In the genomic region with DNA sequence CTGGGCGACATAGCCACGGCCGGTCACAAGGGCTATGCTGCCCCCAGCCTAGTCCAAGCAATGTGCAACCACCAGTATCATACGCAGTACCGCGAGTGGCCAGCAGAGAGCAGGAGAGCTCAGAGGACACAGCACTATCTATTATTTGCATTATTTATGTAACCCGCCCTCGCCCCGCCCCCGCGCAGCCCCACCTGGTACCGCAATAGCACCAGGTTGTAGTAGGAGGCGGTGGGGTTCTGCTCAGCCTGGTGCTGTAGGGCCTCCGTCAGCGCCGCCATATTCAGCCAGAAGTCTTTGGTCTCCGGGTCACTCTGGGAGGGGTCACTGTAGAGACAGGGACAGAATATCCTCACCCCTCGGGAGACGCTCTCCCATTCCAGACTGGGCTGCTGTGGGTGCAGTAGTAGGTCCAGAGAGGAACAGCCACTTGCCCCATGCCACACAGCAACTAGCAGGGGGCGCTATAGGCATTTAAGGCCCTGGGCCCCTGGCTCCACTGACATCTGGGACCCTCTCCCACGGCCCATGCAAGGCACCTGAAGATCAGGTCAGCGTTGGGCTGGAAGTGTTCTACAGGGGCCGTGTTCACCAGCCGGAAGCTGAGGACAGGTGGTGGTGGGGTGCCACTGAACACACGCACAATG, we compare ENCODE assay signal across 8 mouse cellular contexts. TPM values are rescaled to one million over a fixed set of nuclear protein-coding genes. Genes with fewer than 3 reads are reported as not detected.
DNase-seq lines count a peak whose midpoint lies in the region; ATAC-seq and TF ChIP-seq lines count a peak whose summit lies in the region.

No protein-coding gene starts in this region.

- H3K4me2 ChIP-seq in embryonic facial prominence, embryonic 11.5 days (ENCODE audit: low read depth, low read length) = peak overlapping the region; percentile 23; the same call in 1 of the 2 replicates
- peak overlapping the region; percentile 56 for H3K4me2 ChIP-seq in kidney, embryonic 15.5 days
- peak overlapping the region; percentile 35 for H3K4me2 ChIP-seq in limb, embryonic 15.5 days
- H3K4me2 ChIP-seq in midbrain, postnatal 0 days (ENCODE audit: low read depth, low read length, poor library complexity, severe bottlenecking) = peak overlapping the region; percentile 36

- 20% methylated on average over 25 of the region's 25 CpGs for WGBS in embryonic facial prominence, embryonic 11.5 days
- WGBS in heart, embryonic 10.5 days = 22% methylated on average over 25 of the region's 25 CpGs
- WGBS in kidney, embryonic 15.5 days = 21% methylated on average over 25 of the region's 25 CpGs
- 20% methylated on average over 25 of the region's 25 CpGs for WGBS in limb, embryonic 15.5 days
- 16% methylated on average over 25 of the region's 25 CpGs for WGBS in midbrain, postnatal 0 days

- peak; percentile 60 for DNase-seq in ovary, postnatal 10 days (ENCODE audit: low spot score)
- no peak for DNase-seq in ovary, adult 18-20 months (ENCODE audit: low spot score)
- DNase-seq in embryonic facial prominence, embryonic 11.5 days (ENCODE audit: low spot score) = peak; percentile 86
- DNase-seq in heart, embryonic 10.5 days (ENCODE audit: low spot score) = peak; percentile 91
- peak; percentile 82 for DNase-seq in midbrain, postnatal 0 days (ENCODE audit: low spot score)
- DNase-seq in spleen, postnatal 4 days (ENCODE audit: low spot score in 2 of 2) = peak; percentile 85 to 95

- no peaks in the 10 kb centered on the region for H3K4me1 ChIP-seq in embryonic facial prominence, embryonic 11.5 days (ENCODE audit: control insufficient read depth, insufficient read depth, low read length)
- peaks cover 6% of the 10 kb centered on the region; the same call in 1 of the 2 replicates for H3K4me1 ChIP-seq in heart, embryonic 10.5 days
- peaks cover 11% of the 10 kb centered on the region for H3K4me1 ChIP-seq in kidney, embryonic 15.5 days
- peaks cover 9% of the 10 kb centered on the region; the same call in 1 of the 2 replicates for H3K4me1 ChIP-seq in limb, embryonic 15.5 days
- 0 out of 2 replicates have a peak, but pooled peaks cover 5% of the 10 kb centered on the region for H3K4me1 ChIP-seq in midbrain, postnatal 0 days (ENCODE audit: insufficient read depth, low read length)

- ATAC-seq in embryonic facial prominence, embryonic 11.5 days (replicated peaks; ENCODE audit: insufficient number of reproducible peaks, low FRiP score, low TSS enrichment, low read depth) = peak; percentile 58
- peak; percentile 55 for ATAC-seq in kidney, embryonic 15.5 days (replicated peaks; ENCODE audit: low FRiP score)
- ATAC-seq in limb, embryonic 15.5 days (ENCODE audit: insufficient number of reproducible peaks, low FRiP score, low TSS enrichment, low read depth) = no peak
- peak; percentile 81 for ATAC-seq in midbrain, postnatal 0 days (ENCODE audit: low FRiP score)

- no peaks in the 10 kb centered on the region for H3K36me3 ChIP-seq in embryonic facial prominence, embryonic 11.5 days (replicated peaks; ENCODE audit: control insufficient read depth, insufficient read depth, low read depth, low read length)
- no peaks in the 10 kb centered on the region for H3K36me3 ChIP-seq in heart, embryonic 10.5 days
- no peaks in the 10 kb centered on the region for H3K36me3 ChIP-seq in kidney, embryonic 15.5 days
- H3K36me3 ChIP-seq in limb, embryonic 15.5 days = no peaks in the 10 kb centered on the region
- H3K36me3 ChIP-seq in midbrain, postnatal 0 days (ENCODE audit: insufficient read depth, low read length) = peaks cover 28% of the 10 kb centered on the region

- H3K9ac ChIP-seq in embryonic facial prominence, embryonic 11.5 days (replicated peaks; ENCODE audit: low read length) = no peak overlapping the region
- no peak overlapping the region for H3K9ac ChIP-seq in kidney, embryonic 15.5 days
- no peak overlapping the region for H3K9ac ChIP-seq in limb, embryonic 15.5 days
- no peak overlapping the region for H3K9ac ChIP-seq in midbrain, postnatal 0 days (replicated peaks; ENCODE audit: low read length, poor library complexity, severe bottlenecking)

- peak; percentile 81 for TF ChIP-seq CTCF in midbrain, postnatal 0 days (IDR thresholded peaks at IDR 0.05)

- H3K9me3 ChIP-seq in embryonic facial prominence, embryonic 11.5 days (replicated peaks; ENCODE audit: control insufficient read depth, low read length) = no peaks in the 10 kb centered on the region
- H3K9me3 ChIP-seq in heart, embryonic 10.5 days = no peaks in the 10 kb centered on the region
- no peaks in the 10 kb centered on the region for H3K9me3 ChIP-seq in kidney, embryonic 15.5 days (replicated peaks)
- H3K9me3 ChIP-seq in limb, embryonic 15.5 days = no peaks in the 10 kb centered on the region
- no peaks in the 10 kb centered on the region for H3K9me3 ChIP-seq in midbrain, postnatal 0 days (ENCODE audit: low read length)

- no peak overlapping the region for H3K27ac ChIP-seq in embryonic facial prominence, embryonic 11.5 days (replicated peaks; ENCODE audit: low read depth, low read length)
- no peak overlapping the region for H3K27ac ChIP-seq in heart, embryonic 10.5 days
- H3K27ac ChIP-seq in kidney, embryonic 15.5 days = no peak overlapping the region
- no peak overlapping the region for H3K27ac ChIP-seq in limb, embryonic 15.5 days
- no peak overlapping the region for H3K27ac ChIP-seq in midbrain, postnatal 0 days (ENCODE audit: low read depth, low read length)

- H3K27me3 ChIP-seq in embryonic facial prominence, embryonic 11.5 days (ENCODE audit: control insufficient read depth, insufficient read depth, low read length) = peaks cover 15% of the 10 kb centered on the region
- H3K27me3 ChIP-seq in heart, embryonic 10.5 days (ENCODE audit: insufficient read depth, poor library complexity, severe bottlenecking) = peaks cover 93% of the 10 kb centered on the region
- H3K27me3 ChIP-seq in kidney, embryonic 15.5 days = peaks cover 44% of the 10 kb centered on the region
- H3K27me3 ChIP-seq in limb, embryonic 15.5 days = peaks cover 40% of the 10 kb centered on the region
- H3K27me3 ChIP-seq in midbrain, postnatal 0 days (ENCODE audit: insufficient read depth, low read length) = no peaks in the 10 kb centered on the region

- no peak overlapping the region for H3K4me3 ChIP-seq in embryonic facial prominence, embryonic 11.5 days (ENCODE audit: low read depth, low read length)
- H3K4me3 ChIP-seq in heart, embryonic 10.5 days = peak overlapping the region; percentile 38
- peak overlapping the region; percentile 25 for H3K4me3 ChIP-seq in kidney, embryonic 15.5 days (replicated peaks)
- H3K4me3 ChIP-seq in limb, embryonic 15.5 days = 0 out of 2 replicates have a peak overlapping the region, but pooled peaks have one; percentile 11
- no peak overlapping the region for H3K4me3 ChIP-seq in midbrain, postnatal 0 days (ENCODE audit: low read depth, low read length)

RNA-seq across cellular contexts. Expression of gene B3gnt3, which starts 8.3 kb away (rescaled TPM):
- 0.47 and 0.58 TPM in 2 replicates for polyA plus RNA-seq in embryonic facial prominence, embryonic 11.5 days (2014; fragmentation: Nextera tagmentation; extraction: Ambion mirVana)
- 1.6 and 2.9 TPM in 2 replicates for polyA plus RNA-seq in heart, embryonic 10.5 days (2016; fragmentation: Nextera tagmentation; extraction: Ambion mirVana)
- 2.8 and 3.9 TPM in 2 replicates for polyA plus RNA-seq in kidney, embryonic 15.5 days (2015; fragmentation: Nextera tagmentation; extraction: Ambion mirVana)
- 1.7 and 2.6 TPM in 2 replicates for polyA plus RNA-seq in limb, embryonic 15.5 days (2015; fragmentation: Nextera tagmentation; extraction: Ambion mirVana)
- total RNA-seq in midbrain, postnatal 0 days (2014; rRNA removed) = 0.24 and 1.6 TPM in 2 replicates
- 0.31 and 0.50 TPM in 2 replicates for polyA plus RNA-seq in midbrain, postnatal 0 days (2015; fragmentation: Nextera tagmentation; extraction: Ambion mirVana)

RNA-seq across cellular contexts. Expression of gene Fcho1, which starts 15.6 kb away (rescaled TPM):
- polyA plus RNA-seq in embryonic facial prominence, embryonic 11.5 days (2014; fragmentation: Nextera tagmentation; extraction: Ambion mirVana) = 3.8 and 5.0 TPM in 2 replicates
- 2.0 and 3.1 TPM in 2 replicates for polyA plus RNA-seq in heart, embryonic 10.5 days (2016; fragmentation: Nextera tagmentation; extraction: Ambion mirVana)
- polyA plus RNA-seq in kidney, embryonic 15.5 days (2015; fragmentation: Nextera tagmentation; extraction: Ambion mirVana) = 6.3 and 6.5 TPM in 2 replicates
- 7.7 and 8.9 TPM in 2 replicates for polyA plus RNA-seq in limb, embryonic 15.5 days (2015; fragmentation: Nextera tagmentation; extraction: Ambion mirVana)
- total RNA-seq in midbrain, postnatal 0 days (2014; rRNA removed) = 109 and 114 TPM in 2 replicates
- polyA plus RNA-seq in midbrain, postnatal 0 days (2015; fragmentation: Nextera tagmentation; extraction: Ambion mirVana) = 88.4 and 89.5 TPM in 2 replicates

RNA-seq across cellular contexts. Expression of gene Insl3, which starts 20.9 kb away (rescaled TPM):
- 0.42 TPM in 1 of 2 replicates, not detected in the other for polyA plus RNA-seq in embryonic facial prominence, embryonic 11.5 days (2014; fragmentation: Nextera tagmentation; extraction: Ambion mirVana)
- polyA plus RNA-seq in heart, embryonic 10.5 days (2016; fragmentation: Nextera tagmentation; extraction: Ambion mirVana) = 0.99 and 1.5 TPM in 2 replicates
- polyA plus RNA-seq in kidney, embryonic 15.5 days (2015; fragmentation: Nextera tagmentation; extraction: Ambion mirVana) = 1.2 and 1.7 TPM in 2 replicates
- 0.63 and 0.96 TPM in 2 replicates for polyA plus RNA-seq in limb, embryonic 15.5 days (2015; fragmentation: Nextera tagmentation; extraction: Ambion mirVana)
- total RNA-seq in midbrain, postnatal 0 days (2014; rRNA removed) = not detected in 2 replicates
- polyA plus RNA-seq in midbrain, postnatal 0 days (2015; fragmentation: Nextera tagmentation; extraction: Ambion mirVana) = 1.2 and 2.1 TPM in 2 replicates

RNA-seq across cellular contexts. Expression of gene Jak3, which starts 33.8 kb away (rescaled TPM):
- 1.2 and 1.9 TPM in 2 replicates for polyA plus RNA-seq in embryonic facial prominence, embryonic 11.5 days (2014; fragmentation: Nextera tagmentation; extraction: Ambion mirVana)
- polyA plus RNA-seq in heart, embryonic 10.5 days (2016; fragmentation: Nextera tagmentation; extraction: Ambion mirVana) = 6.7 and 9.7 TPM in 2 replicates
- polyA plus RNA-seq in kidney, embryonic 15.5 days (2015; fragmentation: Nextera tagmentation; extraction: Ambion mirVana) = 6.3 and 7.2 TPM in 2 replicates
- 5.3 and 6.4 TPM in 2 replicates for polyA plus RNA-seq in limb, embryonic 15.5 days (2015; fragmentation: Nextera tagmentation; extraction: Ambion mirVana)
- 9.0 and 12.3 TPM in 2 replicates for total RNA-seq in midbrain, postnatal 0 days (2014; rRNA removed)
- 6.4 and 7.1 TPM in 2 replicates for polyA plus RNA-seq in midbrain, postnatal 0 days (2015; fragmentation: Nextera tagmentation; extraction: Ambion mirVana)

RNA-seq across cellular contexts. Expression of gene Unc13a, which starts 38.4 kb away (rescaled TPM):
- polyA plus RNA-seq in embryonic facial prominence, embryonic 11.5 days (2014; fragmentation: Nextera tagmentation; extraction: Ambion mirVana) = 1.2 and 1.7 TPM in 2 replicates
- 0.31 and 0.48 TPM in 2 replicates for polyA plus RNA-seq in heart, embryonic 10.5 days (2016; fragmentation: Nextera tagmentation; extraction: Ambion mirVana)
- 0.80 and 1.2 TPM in 2 replicates for polyA plus RNA-seq in kidney, embryonic 15.5 days (2015; fragmentation: Nextera tagmentation; extraction: Ambion mirVana)
- 0.69 and 0.76 TPM in 2 replicates for polyA plus RNA-seq in limb, embryonic 15.5 days (2015; fragmentation: Nextera tagmentation; extraction: Ambion mirVana)
- 69.0 and 70.8 TPM in 2 replicates for total RNA-seq in midbrain, postnatal 0 days (2014; rRNA removed)
- 14.5 and 16.2 TPM in 2 replicates for polyA plus RNA-seq in midbrain, postnatal 0 days (2015; fragmentation: Nextera tagmentation; extraction: Ambion mirVana)

Comparison
In these comparisons a context has a peak if more than half of its experiments do, and no peak if none do; other contexts are left out.
1. H3K4me3 ChIP-seq: peak in heart, embryonic 10.5 days (single experiment), kidney, embryonic 15.5 days (single experiment) and limb, embryonic 15.5 days (single experiment); none in embryonic facial prominence, embryonic 11.5 days (single experiment) and midbrain, postnatal 0 days (single experiment).
2. Peak in every context shown above with its lines, with median percentiles within 50 percentile points of each other: H3K4me2 ChIP-seq.